Mouse (Mus musculus) E14TG2a.4 (cell line): ENCODE data around the gene Crygn.

Source experiments
- CTCF ChIP-seq: conservative IDR thresholded peaks from 2 replicates; pipeline ENCODE4 v1.5.1; 2014; ENCODE audit warnings: low read length
- NANOG ChIP-seq: IDR thresholded peaks from 2 replicates; pipeline ENCODE4 v1.6.1; 2014; ENCODE audit warnings: borderline replicate concordance, low read length, mixed read lengths

- TF ChIP-seq CTCF (no peak), NANOG (no peak)
These were observed 44.6 kb downstream of the Crygn start for GRCm38 (mm10) chr5:24713199-24713598.
